Mouse (Mus musculus) urinary bladder, postnatal 36 days (tissue): Measurements from ENCODE around the gene S100a6.
A peak's percentile ranks its signal among the peaks of the same experiment; 100 is the strongest.

Experiments used
- DNase-seq, 2 experiments: peaks; one replicate each; pipeline ENCODE4 v3.0.0; 2022; ENCODE audit warnings: low spot score in 2 of 2, mixed read lengths in 1 of 2

The S100a6 gene

DNA sequence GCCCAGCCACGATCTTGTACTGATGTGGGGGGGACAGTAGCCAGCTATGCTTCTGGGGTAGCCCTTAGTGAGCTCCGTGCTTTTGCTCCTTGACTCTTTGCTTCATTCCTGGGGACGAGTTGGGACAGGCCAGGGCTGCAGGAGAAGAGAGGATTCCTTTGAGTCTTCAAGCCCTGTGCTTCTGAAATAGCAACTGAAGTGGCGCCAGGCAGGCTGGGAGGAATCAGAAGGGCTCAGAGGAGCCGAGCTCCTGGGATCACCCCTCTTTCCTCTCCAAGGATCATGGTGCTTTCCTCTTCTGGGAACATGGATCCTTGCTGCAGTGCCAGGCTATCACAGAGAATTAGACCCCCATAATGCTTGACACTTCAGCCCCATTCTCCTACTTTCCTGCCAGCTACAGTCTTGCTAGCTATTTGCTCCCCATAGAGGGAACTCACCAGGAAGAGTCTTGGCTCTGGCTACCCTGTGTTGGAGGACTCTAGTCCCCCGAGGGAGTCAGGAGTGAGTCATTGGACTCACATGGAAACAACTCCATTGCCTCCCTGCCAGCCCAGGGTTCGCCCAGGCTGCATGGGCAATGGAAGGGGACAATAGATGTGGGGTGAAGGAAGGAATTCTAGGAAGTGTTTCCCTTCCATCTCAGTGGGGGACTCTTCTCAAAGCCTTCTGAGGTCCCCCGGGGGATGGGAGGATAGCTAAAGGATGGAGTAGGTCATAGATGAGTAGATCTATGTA lies 12.1 kb upstream of the S100a6 start:
- DNase-seq, result peak in 1 of 2 experiments; percentile 66

DNA sequence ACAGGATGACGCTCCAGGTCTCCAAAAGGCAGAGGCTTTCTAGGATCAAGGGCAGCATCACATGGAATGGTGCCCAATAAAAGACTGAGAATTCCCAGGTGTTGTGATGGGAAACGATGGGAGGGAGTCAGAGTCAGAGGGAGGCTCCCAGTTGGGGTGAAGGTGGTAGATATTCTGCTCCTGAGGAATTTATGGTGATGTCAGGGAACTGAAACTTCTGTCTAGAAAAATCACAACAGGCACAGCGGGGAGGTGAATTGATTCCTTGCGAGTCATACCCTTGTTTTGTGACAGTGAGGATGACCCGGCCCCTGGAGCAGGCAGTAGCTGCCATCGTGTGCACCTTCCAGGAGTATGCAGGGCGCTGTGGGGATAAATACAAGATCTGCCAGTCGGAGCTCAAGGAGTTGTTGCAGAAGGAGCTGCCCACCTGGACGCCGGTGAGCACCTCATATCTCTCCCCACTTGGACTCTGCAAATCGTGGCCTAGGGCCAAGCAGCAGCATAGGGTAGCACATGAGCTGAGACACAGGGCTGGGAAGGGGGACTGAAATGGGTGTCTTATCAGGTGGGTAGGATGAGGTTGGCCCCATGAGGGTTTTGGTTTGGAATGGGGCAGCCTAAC lies 11.1 kb upstream of the S100a6 start, which contains the start of gene Gm42674:
Gm42674 (plus strand) TSS at position 419 of the 625 bp plus-strand sequence.
- no peak for DNase-seq

DNA sequence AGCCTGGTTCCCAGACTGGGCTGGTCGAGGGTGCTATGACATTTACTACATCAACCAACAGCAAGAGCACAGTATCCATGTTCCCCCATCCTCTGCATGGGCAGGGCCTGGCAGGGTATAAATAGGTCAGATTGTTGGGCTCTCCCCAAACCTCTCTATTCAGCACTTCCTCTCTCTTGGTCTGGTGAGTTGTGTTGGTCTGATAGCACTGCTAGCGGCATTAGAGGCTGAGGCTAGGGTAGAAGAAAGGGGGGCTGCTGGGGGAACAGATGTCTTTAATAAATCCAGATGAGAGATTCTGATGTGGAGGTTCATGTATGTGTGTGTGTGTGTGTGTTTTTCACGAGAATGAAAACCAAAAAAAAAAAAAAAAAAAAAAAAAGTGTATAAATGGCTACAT lies 9.1 kb upstream of the S100a6 start, which contains the start of gene S100a4:
S100a4 (plus strand) TSS at position 149 of the 400 bp plus-strand sequence.
- DNase-seq, result no peak

DNA sequence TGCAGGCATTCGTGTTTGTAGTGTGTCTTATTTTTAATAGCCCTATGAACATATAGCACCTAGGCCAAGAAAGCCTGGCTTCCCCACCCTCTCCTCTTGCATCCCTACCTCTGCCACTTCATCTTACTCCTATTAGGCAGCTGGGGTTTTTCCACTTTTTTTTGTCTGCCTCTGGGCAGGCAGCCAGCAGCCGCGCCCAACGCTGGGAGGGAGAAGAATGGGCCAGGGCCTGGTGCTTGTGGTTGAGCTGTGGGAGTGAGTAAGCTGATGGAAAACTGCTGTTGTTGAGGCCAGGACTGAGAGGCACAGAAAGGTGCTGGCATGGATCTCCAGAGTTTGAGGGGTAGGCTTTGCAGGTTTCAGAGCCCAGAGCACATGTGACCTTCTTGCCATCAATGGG lies 8.3 kb upstream of the S100a6 start:
- peak; percentile 94 to 98 for DNase-seq

DNA sequence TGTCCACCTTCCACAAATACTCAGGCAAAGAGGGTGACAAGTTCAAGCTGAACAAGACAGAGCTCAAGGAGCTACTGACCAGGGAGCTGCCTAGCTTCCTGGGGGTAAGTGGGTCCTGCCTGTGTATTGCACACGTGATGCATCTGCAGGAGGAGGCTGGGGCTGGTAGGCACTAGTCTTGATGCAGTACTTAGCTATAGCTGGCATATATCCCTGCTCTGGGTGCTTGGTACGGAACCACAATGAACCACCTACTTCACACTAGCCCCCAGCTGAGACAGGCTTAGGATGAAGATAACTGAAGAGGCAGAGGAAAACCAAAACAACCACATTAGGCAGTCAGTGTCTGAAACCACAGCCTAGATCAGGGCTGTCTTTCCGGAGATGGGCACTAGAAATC lies 7.6 kb upstream of the S100a6 start:
- no peak for DNase-seq

DNA sequence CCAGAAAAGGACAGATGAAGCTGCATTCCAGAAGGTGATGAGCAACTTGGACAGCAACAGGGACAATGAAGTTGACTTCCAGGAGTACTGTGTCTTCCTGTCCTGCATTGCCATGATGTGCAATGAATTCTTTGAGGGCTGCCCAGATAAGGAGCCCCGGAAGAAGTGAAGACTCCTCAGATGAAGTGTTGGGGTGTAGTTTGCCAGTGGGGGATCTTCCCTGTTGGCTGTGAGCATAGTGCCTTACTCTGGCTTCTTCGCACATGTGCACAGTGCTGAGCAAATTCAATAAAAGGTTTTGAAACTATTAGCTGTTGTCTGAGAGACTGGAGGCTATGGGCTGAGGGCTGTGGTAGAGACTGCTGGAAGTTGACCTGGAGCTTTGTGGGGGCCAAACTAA lies 6.9 kb upstream of the S100a6 start:
- DNase-seq, result no peak

DNA sequence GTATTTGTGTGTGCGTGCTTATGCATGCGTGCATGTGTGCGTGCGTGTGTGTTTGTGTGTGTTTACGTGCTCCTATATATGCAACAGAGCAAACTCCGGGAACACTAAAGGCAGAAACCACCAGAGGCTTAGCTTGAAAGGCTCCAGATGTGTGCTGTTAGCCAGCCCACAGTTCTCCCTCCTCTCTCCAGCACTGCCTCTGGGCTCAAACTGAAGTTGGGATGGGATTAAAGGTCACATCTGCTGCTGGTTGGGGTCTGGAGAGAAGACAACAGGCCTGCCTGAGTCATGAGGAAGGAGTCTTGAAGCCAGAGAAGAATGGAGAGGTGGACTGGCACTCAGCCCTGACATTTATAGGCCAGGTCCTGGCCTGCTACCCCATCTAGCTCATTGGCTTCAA lies 6.5 kb upstream of the S100a6 start:
- DNase-seq, result no peak

DNA sequence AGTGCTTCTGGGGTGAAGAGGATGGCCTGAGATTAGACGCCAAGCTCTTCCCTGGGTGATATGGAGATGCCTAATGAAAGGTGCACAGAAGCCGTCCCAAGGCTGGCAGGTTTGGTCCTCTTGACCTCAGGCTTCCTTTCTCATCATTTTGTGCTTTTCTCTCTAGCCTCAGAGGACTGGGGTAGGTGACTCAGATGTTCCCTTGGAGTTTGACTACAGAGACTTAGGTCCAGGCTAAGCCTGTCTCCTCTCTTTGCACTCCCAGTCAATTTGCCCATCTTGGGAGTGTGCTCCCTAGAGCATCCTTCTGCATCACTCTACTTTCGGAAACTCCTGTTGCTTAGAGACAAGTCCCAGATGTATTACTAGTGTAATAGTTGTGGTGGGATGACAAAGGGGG lies 5.3 kb upstream of the S100a6 start:
- no peak for DNase-seq

DNA sequence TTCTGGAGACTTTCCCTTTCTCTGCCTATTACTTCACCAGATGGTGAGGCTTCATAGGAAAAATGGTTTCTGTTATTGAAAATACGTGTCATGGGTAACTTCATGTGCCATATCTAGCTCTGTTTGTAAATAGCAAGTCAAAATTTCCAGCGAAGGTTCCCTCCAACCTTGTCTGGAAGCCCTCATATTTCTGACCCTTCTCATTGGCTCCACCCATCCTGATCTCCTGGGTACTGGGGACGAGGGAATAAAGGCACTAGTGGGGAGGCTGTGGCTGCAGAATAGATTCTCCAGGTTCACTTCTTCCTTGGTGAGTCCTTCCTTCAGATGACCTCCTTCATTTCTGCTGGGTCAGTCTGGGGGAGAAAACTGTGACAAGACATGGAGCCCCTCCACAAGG lies 4.5 kb upstream of the S100a6 start, which contains the start of gene S100a5:
S100a5 (plus strand) TSS at position 301 of the 400 bp plus-strand sequence.
- DNase-seq, result no peak

DNA sequence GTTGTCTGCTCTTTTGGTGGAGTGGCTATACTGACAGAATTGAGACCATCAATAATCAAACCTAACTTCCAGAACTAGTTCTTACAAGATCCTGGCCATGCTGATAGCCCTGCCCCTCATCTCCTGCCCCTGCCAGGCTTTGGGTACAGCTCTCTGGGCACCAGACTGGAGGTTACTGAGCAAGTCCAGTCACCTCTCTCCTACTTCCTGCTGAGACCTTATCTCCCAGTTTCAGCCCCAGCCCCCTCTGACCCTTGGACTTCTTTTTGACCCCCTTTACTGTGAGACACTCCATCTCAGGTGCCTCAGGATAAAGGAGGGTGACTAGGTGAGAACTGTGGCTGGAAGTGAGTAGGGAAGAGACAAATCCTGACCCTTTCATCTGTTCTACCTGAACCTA lies 3.6 kb upstream of the S100a6 start:
- DNase-seq, result peak in 1 of 2 experiments; percentile 63

DNA sequence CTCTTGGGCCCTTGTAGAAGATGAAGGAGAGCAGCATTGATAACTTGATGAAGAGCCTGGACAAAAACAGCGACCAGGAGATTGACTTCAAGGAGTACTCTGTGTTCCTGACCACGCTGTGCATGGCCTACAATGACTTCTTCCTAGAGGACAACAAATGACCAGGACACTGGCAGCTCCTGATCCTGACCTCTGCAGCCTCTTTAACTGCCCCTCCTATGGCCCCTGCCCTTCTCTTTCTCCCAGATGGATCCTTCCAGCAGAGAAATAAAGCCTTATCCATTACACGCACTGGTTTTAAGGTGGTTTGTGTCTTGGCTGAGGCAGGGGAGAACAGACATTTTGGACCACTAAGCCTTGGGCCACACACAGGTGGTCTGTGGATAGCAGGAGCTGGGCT lies 1.2 kb upstream of the S100a6 start:
- DNase-seq, result no peak

DNA sequence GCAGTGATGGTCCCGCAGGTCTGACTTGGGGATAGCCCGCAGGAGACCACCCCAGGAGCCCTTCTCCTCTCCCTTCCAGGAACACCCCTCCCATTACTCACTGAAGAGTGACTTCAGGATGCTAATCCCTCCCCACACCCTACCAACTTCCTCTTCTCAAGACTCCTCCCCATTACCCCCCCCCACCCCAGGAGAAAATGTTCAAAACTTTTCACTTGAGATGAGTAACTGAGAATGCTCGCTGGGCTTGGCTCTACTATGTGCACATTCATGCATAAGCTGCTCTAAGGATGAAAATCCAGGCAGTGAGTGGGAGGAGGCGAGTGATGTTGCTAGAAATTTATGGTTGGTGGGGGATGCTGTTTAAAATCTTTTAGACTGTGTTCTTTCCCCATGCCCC lies 621 bp upstream of the S100a6 start:
- no peak for DNase-seq

DNA sequence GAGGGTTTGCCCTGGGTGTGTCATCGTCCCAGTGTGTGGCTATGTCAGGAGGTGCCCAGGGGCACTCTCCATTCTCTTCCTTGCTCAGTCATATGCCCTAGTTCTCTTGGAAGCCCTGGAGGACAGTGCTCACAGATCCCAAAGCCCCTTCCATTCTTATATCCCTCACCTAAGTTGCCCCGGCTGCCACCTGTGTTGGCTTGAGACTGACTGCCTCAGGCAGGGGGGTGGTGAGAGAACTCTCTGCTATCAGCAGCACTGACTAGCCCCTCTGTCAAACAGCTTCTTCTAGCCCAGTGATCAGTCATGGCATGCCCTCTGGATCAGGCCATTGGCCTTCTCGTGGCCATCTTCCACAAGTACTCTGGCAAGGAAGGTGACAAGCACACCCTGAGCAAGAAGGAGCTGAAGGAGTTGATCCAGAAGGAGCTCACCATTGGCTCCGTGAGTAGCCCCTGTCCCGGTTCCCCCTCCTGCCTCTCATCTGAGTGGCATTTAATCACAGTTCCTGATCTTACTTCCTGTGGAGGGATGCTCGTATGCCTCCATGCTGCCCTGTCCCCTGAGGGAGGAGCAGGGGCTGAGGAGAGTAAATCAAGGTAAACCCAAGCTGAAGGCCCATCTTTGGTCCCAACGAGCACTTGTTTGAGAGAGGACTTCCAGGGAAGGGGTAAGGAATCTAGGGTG lies 922 bp downstream of the S100a6 start:
- no peak for DNase-seq

DNA sequence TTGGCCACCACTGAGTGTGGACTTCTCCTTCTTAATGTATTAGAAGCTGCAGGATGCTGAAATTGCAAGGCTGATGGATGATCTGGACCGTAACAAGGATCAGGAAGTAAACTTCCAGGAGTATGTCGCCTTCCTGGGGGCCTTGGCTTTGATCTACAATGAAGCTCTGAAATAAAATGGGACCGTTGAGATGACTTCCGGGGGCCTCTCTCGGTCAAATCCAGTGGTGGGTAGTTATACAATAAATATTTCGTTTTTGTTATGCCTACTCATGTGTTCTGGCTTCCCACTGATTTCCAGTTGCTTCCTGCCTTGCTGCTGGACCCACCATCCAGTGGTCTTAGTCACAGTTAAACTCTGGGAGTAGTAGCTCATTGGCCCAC lies 1.5 kb downstream of the S100a6 start:
- DNase-seq, result no peak

DNA sequence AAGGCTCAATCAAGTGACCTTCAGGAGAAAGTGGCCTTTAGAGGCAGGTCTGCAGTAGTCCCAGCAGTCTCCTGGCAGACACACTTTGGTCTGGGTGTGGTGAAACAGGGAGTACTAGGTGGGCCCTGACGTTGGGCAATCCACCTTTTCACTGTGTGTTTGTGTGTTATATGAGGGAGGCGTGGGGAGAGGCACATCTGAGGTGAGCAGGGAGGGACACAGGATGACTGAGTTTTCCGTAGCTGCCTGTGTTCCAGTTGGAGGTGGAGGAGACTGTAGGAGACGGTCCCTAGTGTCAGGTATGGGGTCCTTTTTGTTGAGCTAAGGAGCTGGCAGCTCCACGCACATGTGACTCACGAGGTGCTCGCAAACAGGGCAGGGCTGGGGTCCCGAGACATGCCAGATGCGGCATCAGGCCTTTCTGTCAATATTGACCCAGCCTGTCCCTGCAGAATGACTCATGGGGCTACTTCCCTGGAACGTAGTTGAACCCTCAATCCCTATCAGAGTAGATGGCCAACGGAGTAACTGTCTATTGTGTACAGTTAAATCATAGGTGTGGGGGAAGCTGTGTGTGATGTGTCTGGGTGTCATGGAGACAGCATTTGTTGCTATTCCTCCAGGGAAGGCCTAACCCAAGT lies 2.0 kb downstream of the S100a6 start:
- DNase-seq, result peak in 1 of 2 experiments; percentile 61

DNA sequence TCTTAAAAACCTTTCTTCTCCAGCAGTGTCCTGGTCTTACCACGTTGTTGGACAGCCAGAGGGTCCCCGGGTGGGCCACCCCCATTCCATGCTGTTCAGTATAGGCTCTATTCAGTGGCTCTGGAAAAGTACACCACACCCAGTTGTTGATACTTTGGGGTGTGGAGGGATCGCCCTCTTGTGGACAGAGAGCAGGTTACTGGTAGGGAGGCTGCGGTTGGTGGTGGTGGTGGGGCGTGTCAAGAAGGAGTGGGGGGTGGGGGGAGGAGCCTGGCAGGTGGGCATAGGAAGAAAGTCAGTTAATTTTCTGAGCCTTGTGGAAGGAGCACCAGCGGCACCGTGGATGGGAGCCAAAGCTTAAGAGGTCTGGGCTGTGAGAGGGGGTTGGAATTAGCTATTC lies 2.7 kb downstream of the S100a6 start:
- peak; percentile 75 to 83 for DNase-seq

DNA sequence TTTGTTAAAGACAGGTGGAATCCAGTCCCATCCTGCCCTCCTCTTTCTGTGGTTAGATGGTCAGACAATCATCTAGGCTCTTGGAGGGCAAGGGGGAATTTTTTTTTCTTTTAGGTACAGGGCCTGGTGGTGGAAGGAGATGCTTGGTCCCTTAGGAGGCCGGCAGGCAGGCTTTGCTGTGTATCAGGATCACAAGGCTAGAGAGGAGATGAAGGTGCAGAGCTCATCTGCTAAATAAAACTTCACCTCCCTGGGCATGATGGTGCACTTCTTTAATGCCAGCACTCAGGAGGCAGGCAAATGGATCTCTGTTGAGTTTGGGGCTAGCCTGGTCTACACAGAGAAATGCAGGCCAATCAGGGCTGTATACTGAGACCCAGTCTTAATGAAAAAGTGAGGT lies 3.2 kb downstream of the S100a6 start:
- no peak for DNase-seq

DNA sequence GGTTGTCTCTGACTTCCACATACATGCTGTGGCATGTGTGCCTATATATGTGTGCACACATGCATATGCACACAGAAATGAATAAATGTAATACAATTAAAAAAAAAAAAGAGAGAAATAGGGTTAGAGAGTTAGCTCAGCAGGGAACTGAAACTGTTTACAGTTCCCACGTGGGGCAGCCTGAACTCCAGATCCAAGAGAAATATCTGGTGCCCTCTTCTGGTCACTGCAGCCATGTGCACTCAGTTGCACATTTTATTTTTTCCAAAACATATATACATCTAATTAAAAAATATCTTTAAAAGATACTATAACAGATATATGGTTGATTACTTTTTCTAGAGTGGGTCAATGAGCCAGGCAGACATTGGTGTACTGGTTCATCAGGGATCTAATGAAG lies 4.9 kb downstream of the S100a6 start:
- no peak for DNase-seq

DNA sequence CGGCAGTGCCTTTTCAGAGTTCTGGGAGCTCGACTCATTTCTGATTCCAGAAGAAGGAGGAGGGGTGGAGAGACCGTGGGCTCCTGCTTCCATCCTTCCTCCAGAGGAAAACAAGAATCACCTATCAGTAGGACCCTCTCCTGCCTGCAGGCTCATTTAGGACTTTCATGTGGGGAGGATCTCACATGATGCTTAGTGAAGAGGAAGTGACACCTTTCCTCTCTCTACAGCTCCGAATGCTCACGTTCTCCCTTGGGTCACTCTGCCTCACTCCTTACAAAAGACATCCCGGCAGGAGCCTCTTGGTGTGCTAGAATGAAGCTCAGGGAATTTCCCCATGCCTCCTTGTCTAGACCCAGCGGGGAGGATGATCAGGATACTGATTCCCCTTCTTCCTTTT lies 8.9 kb downstream of the S100a6 start:
- DNase-seq, result no peak

DNA sequence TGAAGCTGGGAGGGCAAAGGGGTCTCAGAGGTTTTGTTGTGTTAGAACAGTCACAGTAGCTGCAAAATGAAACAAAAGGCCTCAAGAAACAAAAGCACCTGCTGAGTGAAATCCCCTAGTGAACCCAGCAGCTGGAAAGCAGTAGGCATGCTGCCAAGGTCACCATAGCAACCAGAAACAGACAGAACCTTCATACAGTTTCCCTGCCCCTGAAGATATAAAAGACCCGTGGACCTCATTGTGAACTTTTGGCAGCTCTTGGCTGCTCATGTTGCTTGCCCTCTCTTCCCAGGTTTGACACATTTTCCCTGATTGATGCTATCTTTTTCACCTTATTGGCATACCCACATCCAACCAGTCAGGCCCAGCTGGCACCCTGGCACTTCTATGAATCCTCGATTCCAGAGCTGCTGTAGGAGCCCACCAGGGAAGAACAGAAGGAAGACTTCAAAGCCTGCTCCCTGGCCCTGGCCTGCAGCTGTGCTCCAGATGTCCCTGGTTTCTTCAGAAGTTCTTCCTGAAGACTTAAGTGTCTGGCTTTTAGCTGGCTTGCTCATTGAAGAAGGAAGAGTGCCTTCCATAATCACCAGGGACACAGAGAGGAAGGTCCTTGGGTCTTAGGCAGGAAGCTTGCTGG lies 10.9 kb downstream of the S100a6 start:
- DNase-seq, result no peak

DNA sequence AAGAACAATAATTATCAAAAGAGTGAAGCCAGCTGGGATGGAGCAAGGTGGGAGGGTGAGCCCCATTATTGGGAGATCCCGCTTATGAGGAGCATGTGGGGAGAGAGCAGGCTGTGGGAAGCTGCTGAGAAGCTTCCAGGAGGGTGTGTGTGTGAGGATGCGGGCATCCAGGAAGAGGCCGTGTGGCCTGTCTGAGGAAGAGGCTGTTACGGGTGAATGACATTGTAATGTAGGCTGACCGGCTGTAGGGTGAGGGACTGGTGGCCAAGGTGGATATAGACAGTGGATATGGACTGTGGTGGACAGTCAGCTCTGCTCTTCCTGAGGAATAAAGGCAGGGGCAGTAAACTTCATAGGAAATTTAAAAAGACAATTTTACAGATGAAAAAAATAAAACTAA lies 12.8 kb downstream of the S100a6 start:
- DNase-seq, result no peak
